ENCODE assay signal across 8 mouse cellular contexts in the genomic region with DNA sequence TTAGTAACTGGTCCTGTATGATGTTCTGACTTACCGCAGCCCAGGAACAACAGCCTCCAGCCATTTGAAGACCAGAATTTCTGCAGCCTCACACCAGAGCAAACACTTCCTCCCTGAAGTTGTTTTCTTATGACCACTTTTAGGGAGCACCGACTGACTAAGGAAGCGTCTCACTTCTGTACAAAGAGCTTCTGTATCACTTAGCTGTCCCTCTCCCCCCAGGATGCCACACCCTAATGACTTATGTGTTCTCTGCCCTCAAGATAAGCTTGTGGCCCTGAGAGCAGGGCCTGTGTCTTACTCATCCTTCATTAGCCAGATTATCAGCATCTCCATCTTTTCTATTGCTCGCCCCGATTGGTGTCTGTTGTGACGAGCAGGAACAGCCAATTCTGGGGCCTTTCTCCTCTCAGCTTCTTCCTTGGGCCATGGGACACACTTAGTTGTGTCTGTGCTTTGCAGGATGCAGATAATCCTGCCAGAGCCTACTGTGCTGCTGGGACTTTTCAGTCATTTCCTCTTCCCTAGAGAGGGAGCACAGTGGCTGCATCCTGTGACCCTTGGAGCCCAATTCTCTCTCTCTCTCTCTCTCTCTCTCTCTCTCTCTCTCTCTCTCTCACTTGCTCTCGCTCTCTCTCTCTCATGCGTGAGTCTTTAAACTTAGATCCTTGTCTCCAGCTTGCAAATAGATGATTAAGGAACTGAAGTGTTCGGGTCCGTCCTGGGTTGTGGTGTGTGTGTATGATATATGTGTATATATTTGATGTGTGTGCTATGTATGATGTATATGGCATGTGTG.
DNase-seq lines count a peak whose midpoint lies in the region; ATAC-seq and TF ChIP-seq lines count a peak whose summit lies in the region.
"Had no signal": no experiment of that assay in that cellular context is flagged by ENCODE, and none has a peak within 500 bp of the region (broad histone marks: within the 10 kb centered on the region; RNA-seq: fewer than 3 reads in every experiment).

No protein-coding gene starts in this region.

- H3K4me1 ChIP-seq in liver, adult 2 months (ENCODE audit: control insufficient read depth, insufficient read depth, low read length): peaks cover 8% of the 10 kb centered on the region; the same call in 1 of the 2 replicates
- peaks cover 9% of the 10 kb centered on the region; the same call in 1 of the 2 replicates for H3K4me1 ChIP-seq in liver, embryonic 15.5 days (replicated peaks)

- no peaks in the 10 kb centered on the region for H3K79me2 ChIP-seq in liver, adult 2 months (ENCODE audit: control insufficient read depth, insufficient read depth, low read length)

- H3K27me3 ChIP-seq in liver, adult 2 months (ENCODE audit: control insufficient read depth, insufficient read depth, low read length): no peaks in the 10 kb centered on the region
- no peaks in the 10 kb centered on the region for H3K27me3 ChIP-seq in liver, embryonic 15.5 days

- H3K4me2 ChIP-seq in liver, embryonic 15.5 days: no peak overlapping the region

- no peaks in the 10 kb centered on the region for H3K36me3 ChIP-seq in liver, adult 2 months (ENCODE audit: control insufficient read depth, insufficient read depth, low read length)
- no peaks in the 10 kb centered on the region for H3K36me3 ChIP-seq in liver, embryonic 15.5 days (replicated peaks)

- peak; percentile 57 for ATAC-seq in common myeloid progenitor, adult 5-6 weeks (replicated peaks; ENCODE audit: low read depth, poor library complexity, severe bottlenecking)
- peak; percentile 54; the same call in 1 of the 2 replicates for ATAC-seq in liver, embryonic 15.5 days (ENCODE audit: insufficient read depth)

- TF ChIP-seq CTCF in liver, adult 2 months (IDR thresholded peaks at IDR 0.05; ENCODE audit: low read depth, low read length): no peak

- DNase-seq in liver, adult 2 months (ENCODE audit: extremely low read depth, low read depth, low spot score): no peak
- no peak for DNase-seq in liver
- DNase-seq in yolk sac, embryonic 10.5 days (ENCODE audit: low spot score): peak; percentile 27
- no peak for DNase-seq in right cerebral cortex, postnatal 4 days
- DNase-seq in left cerebral cortex, postnatal 36 days (ENCODE audit: low spot score in 2 of 2): no peak
- DNase-seq: kidney, postnatal 36 days had no signal

- H3K4me3 ChIP-seq in liver, adult 2 months (ENCODE audit: insufficient read depth, low read depth, low read length): no peak overlapping the region
- H3K4me3 ChIP-seq in liver, embryonic 15.5 days (replicated peaks): no peak overlapping the region

- H3K9ac ChIP-seq in liver, adult 2 months (ENCODE audit: low read depth, low read length): no peak overlapping the region
- no peak overlapping the region for H3K9ac ChIP-seq in liver, embryonic 15.5 days

- H3K27ac ChIP-seq in liver, adult 2 months (replicated peaks; ENCODE audit: insufficient read depth, low read depth, low read length): peak overlapping the region; percentile 76
- H3K27ac ChIP-seq in liver, embryonic 15.5 days (replicated peaks): no peak overlapping the region

- no peaks in the 10 kb centered on the region for H3K9me3 ChIP-seq in liver, embryonic 15.5 days (replicated peaks)

- no peak for TF ChIP-seq POLR2A in liver, adult 2 months (IDR thresholded peaks at IDR 0.05; ENCODE audit: extremely low read depth, insufficient read depth, low read length)

- intact Hi-C loops in left cerebral cortex, postnatal 36 days (cut with DNase I): no loop called here

- WGBS in liver, adult 2 months: 74% methylated on average over 10 of the region's 10 CpGs
- 28% methylated on average over 10 of the region's 10 CpGs for WGBS in liver, embryonic 15.5 days (ENCODE audit: insufficient replicate concordance)
